Mouse (Mus musculus) left cerebral cortex, postnatal 4 days (tissue): ENCODE measurements at regions not wholly inside any gene's neighbourhood (a gene's known extent, or its start where the extent isn't known, plus 50 kb on each side); places are given as distances from the start of the nearest gene placed in this dataset.

Experiments used
- DNase-seq: peaks from one replicate; pipeline ENCODE4 v3.0.0-alpha.2; 2022
- intact Hi-C: fragments of 180-260 bp; cut with DNase I; formaldehyde crosslinking; loops from one replicate; pipeline ENCODE4 v1.15.1; 2025

GRCm38 (mm10) chr10:92336949-92337348 lies 385.3 kb downstream of the Nedd1 start:
- intact Hi-C loops, result no loop called here
- no peak for DNase-seq

DNA sequence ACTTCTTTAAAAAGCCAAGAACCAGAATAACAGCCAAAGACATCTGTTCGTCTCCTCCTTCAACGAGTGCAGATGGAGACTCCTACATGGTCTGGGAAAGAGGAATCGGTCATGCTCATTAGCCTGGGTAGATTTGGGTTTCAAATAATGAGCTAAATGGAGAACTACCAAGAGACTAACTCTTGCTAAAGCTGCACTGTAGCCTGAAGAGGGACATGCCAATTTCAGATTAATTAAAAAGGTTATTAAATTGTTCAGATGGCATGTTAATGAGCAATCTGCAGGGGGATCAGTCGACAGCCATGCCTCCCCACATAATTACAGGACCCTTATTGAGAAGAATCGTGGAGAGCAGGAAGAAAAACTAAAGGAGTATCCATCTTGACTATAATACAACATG lies 386.1 kb downstream of the Nedd1 start:
- no peak for DNase-seq
- intact Hi-C loops, result no loop called here

GRCm38 (mm10) chr10:92335141-92335540 lies 387.1 kb downstream of the Nedd1 start:
- intact Hi-C loops, result no loop called here
- DNase-seq, result no peak

GRCm38 (mm10) chr10:92333869-92334268 lies 388.4 kb downstream of the Nedd1 start:
- intact Hi-C loops, result no loop called here
- DNase-seq, result peak; percentile 45

DNA sequence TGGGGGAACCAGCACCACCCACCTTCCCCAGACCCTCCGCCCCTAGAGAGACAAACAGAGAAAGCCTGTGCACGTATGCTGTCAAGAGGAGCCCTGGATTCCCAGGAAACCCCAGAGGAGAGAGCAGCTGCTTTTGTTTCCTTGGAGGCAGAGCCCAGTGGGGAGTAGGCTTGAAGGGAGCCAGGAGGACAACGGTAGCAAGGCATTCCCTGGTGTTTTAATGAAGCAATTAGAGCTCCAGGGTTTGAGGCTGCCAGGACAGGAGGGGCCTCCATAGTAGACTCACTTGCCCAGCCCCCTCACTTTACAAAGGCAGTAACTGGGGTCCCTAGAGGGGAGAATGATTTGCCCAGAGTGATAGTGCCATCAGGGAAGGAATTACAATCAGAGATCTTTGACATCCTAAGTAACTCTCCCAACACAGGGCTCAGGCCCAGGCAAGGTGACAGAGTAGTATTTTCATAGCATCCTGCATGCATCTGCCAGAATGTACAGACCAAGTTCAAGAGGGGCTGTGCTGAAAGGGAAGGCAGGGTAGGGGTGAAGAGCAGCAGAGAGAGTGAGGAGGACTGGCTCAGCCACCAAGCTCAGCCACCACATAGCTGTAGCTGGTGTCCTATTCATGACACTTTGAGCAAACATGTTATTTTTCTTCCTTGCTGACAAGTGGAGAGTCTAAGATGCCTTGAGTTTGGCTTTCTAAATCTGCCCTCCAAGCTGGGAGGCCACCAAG lies 389.0 kb downstream of the Nedd1 start:
- intact Hi-C loops, result no loop called here
- DNase-seq, result peak; percentile 30

GRCm38 (mm10) chr10:92330150-92330549 lies 392.1 kb downstream of the Nedd1 start:
- no peak for DNase-seq
- intact Hi-C loops, result no loop called here

GRCm38 (mm10) chr10:92329661-92330060 lies 392.6 kb downstream of the Nedd1 start:
- intact Hi-C loops, result no loop called here
- no peak for DNase-seq

DNA sequence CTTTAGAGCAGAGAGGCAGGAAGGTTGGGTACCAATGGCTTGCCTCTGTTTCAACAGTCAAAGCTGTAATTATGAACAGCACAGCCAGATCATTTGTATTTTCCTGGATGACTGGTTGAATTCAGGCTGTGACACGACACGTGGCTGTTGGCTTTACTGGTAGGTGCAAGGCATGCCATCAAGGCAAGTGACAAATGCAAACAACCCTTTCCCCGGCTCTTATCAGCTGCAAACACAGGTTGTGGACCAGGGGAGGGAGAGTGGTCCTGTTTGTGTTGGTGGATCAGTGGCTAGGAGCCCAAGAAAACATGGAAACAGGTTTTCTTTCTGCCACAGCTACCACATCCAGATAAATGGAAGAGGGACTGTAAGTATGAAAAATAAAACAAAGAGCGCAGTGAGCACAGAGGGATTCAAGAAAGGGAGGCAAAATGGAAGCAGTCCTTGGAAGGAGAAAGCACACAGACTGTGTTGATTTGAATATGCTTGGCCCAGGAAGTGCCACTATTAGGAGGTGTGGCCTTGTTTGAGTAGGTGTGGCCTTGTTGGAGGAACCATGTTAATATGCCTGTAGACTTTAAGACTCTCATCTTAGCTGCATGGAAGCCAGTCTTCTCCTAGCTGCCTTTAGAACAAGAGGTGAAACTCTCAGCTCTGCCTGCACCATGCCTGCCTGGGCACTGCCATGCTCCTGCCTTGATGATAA lies 396.8 kb downstream of the Nedd1 start:
- DNase-seq, result no peak
- intact Hi-C loops, result no loop called here

GRCm38 (mm10) chr10:92314606-92315005 lies 407.6 kb downstream of the Nedd1 start:
- intact Hi-C loops, result no loop called here
- DNase-seq, result peak; percentile 38

DNA sequence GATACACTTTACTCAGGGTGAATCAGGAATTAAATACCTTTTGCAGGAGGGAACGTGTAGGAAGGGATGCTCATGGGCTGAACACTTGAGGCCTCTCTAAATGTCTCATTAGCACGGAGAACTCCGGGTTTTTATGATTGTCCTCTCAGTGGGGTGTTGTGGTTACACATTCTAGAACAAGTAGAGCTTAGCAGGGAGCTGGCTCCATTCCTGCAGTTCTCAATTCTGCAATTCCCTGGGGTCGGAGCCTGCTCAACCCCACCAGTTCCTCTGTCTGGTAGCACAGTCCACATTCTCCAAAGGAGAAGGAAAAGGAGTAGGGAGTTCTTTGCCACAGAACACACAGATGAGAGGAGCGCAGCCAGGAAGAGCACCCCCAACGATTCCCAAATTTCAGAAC lies 409.9 kb downstream of the Nedd1 start:
- no peak for DNase-seq
- intact Hi-C loops, result no loop called here

GRCm38 (mm10) chr10:92308643-92309042 lies 413.6 kb downstream of the Nedd1 start:
- intact Hi-C loops, result loop anchor here (5.0 to 10.0 kb wide), 2 partner anchors 344 to 706 kb away; no protein-coding TSS in a partner anchor
- DNase-seq, result no peak

DNA sequence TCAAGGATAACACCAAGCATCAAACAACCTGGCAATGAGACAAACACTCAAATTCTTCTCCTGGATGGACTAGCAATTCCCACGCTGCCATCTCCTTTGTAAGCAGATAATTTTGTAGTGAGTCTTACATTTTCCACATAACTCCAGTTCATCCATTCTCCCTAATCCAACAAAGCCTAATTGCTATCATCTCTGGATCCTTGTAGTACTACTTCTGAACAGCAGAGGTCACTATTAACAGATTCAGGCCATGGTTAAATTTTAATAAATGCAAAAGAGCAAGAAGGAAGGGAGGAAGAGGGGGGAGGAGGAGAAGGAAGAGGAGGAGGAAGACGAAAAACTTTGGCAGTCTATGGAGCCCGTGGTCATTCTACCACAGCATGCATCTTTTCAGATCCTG lies 414.4 kb downstream of the Nedd1 start:
- no peak for DNase-seq
- intact Hi-C loops, result loop anchor here (5.0 to 10.0 kb wide), 2 partner anchors 344 to 707 kb away; no protein-coding TSS in a partner anchor

DNA sequence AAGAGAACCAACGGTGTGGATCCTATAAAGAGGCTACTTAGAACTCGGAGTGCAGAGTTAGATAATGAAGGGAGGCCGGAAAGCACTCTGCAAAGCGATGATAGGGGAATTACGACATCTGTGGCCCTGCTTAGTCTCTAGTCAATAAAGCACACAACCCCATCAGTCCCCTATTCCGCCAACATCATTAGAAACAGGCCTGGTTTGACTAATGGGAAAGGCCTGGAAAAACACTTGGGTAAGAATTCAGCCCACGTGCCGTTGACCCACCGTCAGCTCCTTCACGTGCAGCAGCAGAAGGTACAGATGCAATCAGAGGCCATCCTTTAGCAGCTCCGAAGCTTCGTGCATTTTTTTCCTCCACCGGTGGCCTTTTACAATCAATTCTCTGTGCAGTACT lies 423.5 kb downstream of the Nedd1 start:
- intact Hi-C loops, result no loop called here

GRCm38 (mm10) chr10:92296837-92297236 lies 425.4 kb downstream of the Nedd1 start:
- intact Hi-C loops, result no loop called here

More for the DNA sequence above, 423.5 kb downstream of the Nedd1 start:
- DNase-seq, result no peak

GRCm38 (mm10) chr10:92296303-92296702 lies 425.9 kb downstream of the Nedd1 start:
- intact Hi-C loops, result no loop called here

More at GRCm38 (mm10) chr10:92296837-92297236, 425.4 kb downstream of the Nedd1 start:
- no peak for DNase-seq

GRCm38 (mm10) chr10:92293261-92293660 lies 429.0 kb downstream of the Nedd1 start:
- DNase-seq, result peak; percentile 62
- intact Hi-C loops, result no loop called here

More at GRCm38 (mm10) chr10:92296303-92296702, 425.9 kb downstream of the Nedd1 start:
- no peak for DNase-seq

- intact Hi-C loops, result no loop called here
Measured at GRCm38 (mm10) chr10:92289230-92289629, 433.0 kb downstream of the Nedd1 start.

DNA sequence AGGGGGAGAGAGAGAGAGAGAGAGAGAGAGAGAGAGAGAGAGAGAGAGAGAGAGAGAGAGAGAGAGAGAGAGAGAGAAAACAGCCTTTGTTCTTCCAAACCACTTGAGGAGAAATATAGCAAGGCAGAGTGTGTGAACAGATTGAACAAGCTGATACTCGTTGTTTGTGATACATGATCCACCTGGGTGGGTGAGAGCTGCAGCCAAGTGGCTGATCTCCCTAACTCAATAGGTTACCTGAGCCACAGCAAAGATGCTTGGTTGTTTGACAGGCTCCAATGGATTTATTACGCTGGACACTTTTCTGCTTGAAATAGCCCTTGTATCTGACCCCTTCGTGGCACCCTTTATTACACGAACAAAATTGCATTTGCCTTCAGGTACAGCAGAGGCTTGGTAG lies 438.0 kb downstream of the Nedd1 start:
- intact Hi-C loops, result no loop called here
- no peak for DNase-seq

More at GRCm38 (mm10) chr10:92289230-92289629, 433.0 kb downstream of the Nedd1 start:
- DNase-seq, result no peak

DNA sequence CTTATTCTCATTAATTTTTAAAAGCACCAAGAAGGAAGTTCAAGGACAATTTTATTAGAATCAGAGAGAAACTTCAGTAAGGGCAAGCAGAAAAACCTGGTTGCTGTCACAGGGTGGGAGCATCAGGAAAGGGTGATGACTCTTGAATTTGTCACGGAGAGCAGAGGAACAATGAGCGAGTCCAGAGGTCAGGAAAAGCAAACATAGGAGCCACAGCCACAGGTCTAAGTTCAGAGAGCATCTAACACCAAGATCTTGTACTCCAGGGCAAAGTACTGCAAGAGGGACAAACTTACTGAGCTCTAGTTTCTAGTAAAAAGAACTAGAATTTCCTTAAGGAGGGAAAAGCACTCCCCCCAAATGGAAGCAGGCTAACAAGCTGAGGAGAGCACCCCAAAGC lies 444.2 kb downstream of the Nedd1 start:
- intact Hi-C loops, result no loop called here
- no peak for DNase-seq

DNA sequence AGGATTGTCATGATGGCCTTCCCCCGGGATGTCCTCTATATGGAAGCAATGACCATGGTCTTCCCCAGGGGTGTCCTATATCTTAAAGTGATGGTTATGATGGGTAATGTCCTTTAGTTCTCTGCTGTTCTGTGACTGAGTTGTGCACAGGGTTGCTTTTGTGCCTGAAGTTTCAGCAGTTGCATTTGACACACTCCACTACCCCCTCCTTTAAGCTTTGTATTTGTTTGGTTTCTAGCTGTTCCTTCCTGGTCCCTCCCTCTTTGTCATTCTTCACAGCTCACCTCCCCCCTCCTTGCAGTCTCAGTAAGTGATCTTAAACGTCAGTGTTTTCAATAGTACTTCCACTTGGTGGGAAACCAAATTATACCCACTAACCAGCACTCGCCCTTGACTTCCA lies 464.4 kb downstream of the Nedd1 start:
- intact Hi-C loops, result no loop called here
- DNase-seq, result no peak

DNA sequence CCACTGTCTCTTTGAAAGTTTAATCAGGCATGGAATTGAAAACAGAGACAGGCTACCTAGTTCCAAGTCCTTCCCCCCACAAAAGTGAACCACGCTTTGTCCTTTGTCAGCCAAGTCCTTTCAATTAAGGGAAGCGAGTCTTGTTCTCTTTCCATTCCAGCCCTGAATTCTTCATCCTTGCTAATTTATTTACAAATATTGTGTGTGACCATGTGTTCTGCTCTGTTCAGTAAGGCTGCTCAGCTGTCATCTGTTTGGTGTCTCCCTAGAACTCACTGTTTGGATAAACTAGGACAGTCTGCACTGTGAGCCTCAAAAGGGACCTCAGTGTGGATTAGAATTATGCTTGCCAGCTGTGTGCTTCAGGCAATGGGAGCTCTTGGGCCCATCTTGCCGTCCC lies 473.6 kb downstream of the Nedd1 start:
- DNase-seq, result peak; percentile 5
- intact Hi-C loops, result no loop called here

DNA sequence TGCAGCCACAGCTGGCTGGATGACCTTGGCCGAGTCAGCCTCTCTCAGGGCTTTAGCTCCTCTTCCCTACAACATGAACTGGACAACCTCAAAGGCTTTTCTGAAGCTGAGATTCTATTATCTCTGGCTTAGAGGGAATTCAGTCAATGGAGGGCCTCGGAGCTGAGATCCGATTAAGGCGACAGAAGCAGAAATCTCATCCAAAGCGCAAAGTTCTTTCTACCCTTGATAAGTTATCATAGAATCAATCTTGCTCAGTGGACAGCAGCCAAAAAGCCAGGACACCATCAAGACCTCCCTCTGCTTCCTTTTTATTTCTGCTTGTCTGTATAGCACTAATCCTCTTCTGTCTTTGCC lies 474.8 kb downstream of the Nedd1 start:
- intact Hi-C loops, result no loop called here
- no peak for DNase-seq
